Mouse (Mus musculus) G1E (cell line): ENCODE results near the gene Erg28.

Experiments used
- CTCF ChIP-seq: IDR thresholded peaks from 2 replicates; pipeline ENCODE4 v1.5.1; 2012; ENCODE audit warnings: low read depth, low read length, inconsistent platforms, mixed read lengths
- GATA1 ChIP-seq: IDR thresholded peaks from 2 replicates; pipeline ENCODE4 v1.6.1; 2012; ENCODE audit warnings: borderline replicate concordance, low read length, inconsistent platforms, mixed read lengths
- POLR2AphosphoS5 ChIP-seq: IDR thresholded peaks from 2 replicates; pipeline ENCODE4 v1.6.1; 2012; ENCODE audit warnings: low read depth, low read length, inconsistent platforms; ENCODE audit not compliant: insufficient replicate concordance
- TAL1 ChIP-seq: conservative IDR thresholded peaks from 2 replicates; pipeline ENCODE4 v1.6.1; 2012; ENCODE audit warnings: low read depth, low read length, inconsistent platforms, mixed read lengths

- TF ChIP-seq CTCF = no peak
- TF ChIP-seq TAL1 = no peak
- no peak for TF ChIP-seq GATA1
- no peak for TF ChIP-seq POLR2AphosphoS5
Measured at GRCm38 (mm10) chr12:85781606-85782005, 42.7 kb downstream of the Erg28 start.
